28 mouse cellular contexts compared by ENCODE assay signal in the genomic region with DNA sequence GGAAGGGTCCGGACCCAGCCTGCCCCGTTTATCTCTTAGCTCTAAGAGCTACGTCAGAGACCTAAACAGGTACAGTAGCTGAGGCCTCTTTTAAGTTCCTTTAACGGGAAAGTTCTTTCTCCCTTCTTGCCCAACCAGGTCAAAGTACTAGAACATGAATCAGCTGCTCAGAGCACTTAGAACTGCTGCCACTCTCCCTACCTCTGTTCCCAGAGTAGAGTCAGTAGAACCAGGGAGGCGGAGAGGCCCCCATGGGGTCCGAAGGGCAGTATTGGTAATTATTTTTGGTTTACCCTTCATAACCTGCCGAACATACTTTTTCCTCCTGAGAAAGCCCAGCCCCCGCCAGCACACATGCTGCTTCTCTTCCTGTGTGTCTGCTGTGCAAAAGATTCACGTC. TPM values are rescaled to one million over a fixed set of nuclear protein-coding genes. Genes with fewer than 3 reads are reported as not detected.
"Had no signal": no experiment of that assay in that cellular context is flagged by ENCODE, and none has a peak within 500 bp of the region (broad histone marks: within the 10 kb centered on the region; RNA-seq: fewer than 3 reads in every experiment).

No protein-coding gene starts in this region.

- H3K4me3 ChIP-seq: midbrain, embryonic 10.5 days; midbrain, embryonic 12.5 days; myocyte; neural tube, embryonic 13.5 days; neural tube, embryonic 15.5 days; stomach, embryonic 15.5 days had no signal

- H3K27ac ChIP-seq: midbrain, embryonic 10.5 days; midbrain, embryonic 12.5 days; neural tube, embryonic 13.5 days; neural tube, embryonic 15.5 days; stomach, embryonic 15.5 days; stomach, postnatal 0 days had no signal

- H3K9ac ChIP-seq: lung, embryonic 14.5 days; midbrain, embryonic 12.5 days; neural tube, embryonic 13.5 days; neural tube, embryonic 15.5 days; stomach, embryonic 15.5 days had no signal

- DNase-seq: lung, adult 18-20 months; lung, embryonic 14.5 days; lung, postnatal 10 days; lung, postnatal 4 days; midbrain, embryonic 14.5 days; retina, postnatal 1 day; right cerebral cortex, adult 18-20 months; right cerebral cortex, postnatal 25 days; right cerebral cortex, postnatal 4 days; spleen, adult 18-20 months; thymus, adult 2 months; thymus, postnatal 25 days; thymus, postnatal 4 days had no signal

- H3K4me2 ChIP-seq: lung, embryonic 14.5 days; midbrain, embryonic 12.5 days; neural tube, embryonic 13.5 days; neural tube, embryonic 15.5 days; stomach, embryonic 15.5 days had no signal

- H3K27me3 ChIP-seq: midbrain, embryonic 12.5 days; neural tube, embryonic 13.5 days; neural tube, embryonic 15.5 days; stomach, embryonic 15.5 days had no signal

- H3K9me3 ChIP-seq: midbrain, embryonic 10.5 days; midbrain, embryonic 12.5 days; neural tube, embryonic 13.5 days; neural tube, embryonic 15.5 days; stomach, embryonic 15.5 days had no signal

- ATAC-seq: midbrain, embryonic 16.5 days had no signal

- H3K4me1 ChIP-seq: midbrain, embryonic 10.5 days; midbrain, embryonic 12.5 days; neural tube, embryonic 13.5 days; neural tube, embryonic 15.5 days; stomach, embryonic 15.5 days had no signal

RNA-seq across cellular contexts. Expression of gene Gm43738, which starts 23.5 kb away (rescaled TPM):
- total RNA-seq: megakaryocyte, adult 5-6 weeks; megakaryocyte-erythroid progenitor cell, adult 5-6 weeks had no signal
- polyA plus RNA-seq: lung, embryonic 14.5 days; lung, embryonic 16.5 days; midbrain, embryonic 10.5 days; midbrain, embryonic 12.5 days; midbrain, embryonic 14.5 days; midbrain, embryonic 16.5 days; neural tube, embryonic 11.5 days; neural tube, embryonic 13.5 days; neural tube, embryonic 15.5 days; small intestine, adult 2 months; stomach, embryonic 15.5 days; testis, adult 2 months; thymus, adult 2 months; urinary bladder, adult 2 months had no signal

RNA-seq across cellular contexts. Expression of gene Pklr, which starts 58.6 kb away (rescaled TPM):
- polyA plus RNA-seq: myocyte; testis, adult 2 months; urinary bladder, adult 2 months had no signal
